Mouse (Mus musculus) kidney, adult 2 months (tissue): ENCODE data around the gene Senp6.

Experiments
- CTCF ChIP-seq: fragments of 200-500 bp; conservative IDR thresholded peaks from 2 replicates; pipeline ENCODE4 v1.5.1; 2011; ENCODE audit warnings: low read depth, mild to moderate bottlenecking, control low read depth, low read length, moderate library complexity, mixed read lengths; ENCODE audit not compliant: insufficient read depth, insufficient read length
- POLR2A ChIP-seq: fragments of 200-500 bp; IDR thresholded peaks from one replicate; pipeline ENCODE4 v1.6.1; 2011; ENCODE audit warnings: low read depth, low read length, control low read depth

- TF ChIP-seq CTCF, result no peak
- no peak for TF ChIP-seq POLR2A
Observed at GRCm38 (mm10) chr9:80186693-80187092, 120.0 kb downstream of the Senp6 start.
